Comparison of ENCODE assay signal across 30 mouse cellular contexts in the genomic region with DNA sequence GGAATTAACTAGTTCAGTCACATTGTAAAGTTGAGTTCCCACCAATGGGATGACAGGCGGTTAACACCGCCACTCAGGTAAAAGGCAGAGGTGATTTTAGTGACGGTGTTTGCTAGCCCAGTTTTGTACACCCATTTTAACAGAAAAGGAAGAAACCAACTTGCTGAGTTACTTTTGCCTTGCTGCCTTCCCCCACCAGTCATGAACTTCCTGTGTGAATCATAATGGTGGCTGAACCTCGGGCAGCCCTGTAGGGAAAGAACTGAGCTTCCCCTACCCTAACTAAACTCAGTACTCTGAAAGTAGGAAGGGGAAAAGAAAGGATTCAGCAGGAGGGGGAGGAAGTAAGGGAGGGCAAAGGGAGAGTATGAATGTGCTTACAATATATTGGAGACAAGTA. TPM values are rescaled to one million over a fixed set of nuclear protein-coding genes. Genes with fewer than 3 reads are reported as not detected.
DNase-seq lines count a peak whose midpoint lies in the region; ATAC-seq and TF ChIP-seq lines count a peak whose summit lies in the region.
"Had no signal": no experiment of that assay in that cellular context is flagged by ENCODE, and none has a peak within 500 bp of the region (broad histone marks: within the 10 kb centered on the region; RNA-seq: fewer than 3 reads in every experiment).

No protein-coding gene starts in this region.

- no peak overlapping the region for H3K9ac ChIP-seq in heart, embryonic 14.5 days (ENCODE audit: low read length)
- peak overlapping the region; percentile 35; the same call in 1 of the 2 replicates for H3K9ac ChIP-seq in ES-Bruce4 (ENCODE audit: low read depth, poor library complexity, severe bottlenecking)
- H3K9ac ChIP-seq in liver, embryonic 12.5 days, result no peak overlapping the region
- H3K9ac ChIP-seq: embryonic facial prominence, embryonic 15.5 days; hindbrain, embryonic 14.5 days; limb, embryonic 15.5 days; neural tube, embryonic 15.5 days had no signal

- no peaks in the 10 kb centered on the region for H3K9me3 ChIP-seq in heart, embryonic 14.5 days (ENCODE audit: control insufficient read depth, low read length)
- no peaks in the 10 kb centered on the region for H3K9me3 ChIP-seq in ES-Bruce4 (replicated peaks; ENCODE audit: control insufficient read depth, insufficient read depth, low read length, poor library complexity, severe bottlenecking)
- H3K9me3 ChIP-seq in liver, embryonic 12.5 days (replicated peaks), result no peaks in the 10 kb centered on the region
- H3K9me3 ChIP-seq: embryonic facial prominence, embryonic 15.5 days; forebrain, embryonic 10.5 days; G1E; limb, embryonic 15.5 days; neural tube, embryonic 15.5 days had no signal

- H3K27me3 ChIP-seq in heart, embryonic 14.5 days (ENCODE audit: control insufficient read depth, insufficient read depth, low read length), result no peaks in the 10 kb centered on the region
- no peaks in the 10 kb centered on the region for H3K27me3 ChIP-seq in ES-Bruce4 (ENCODE audit: control insufficient read depth, insufficient read depth, low read length, poor library complexity, severe bottlenecking)
- no peaks in the 10 kb centered on the region for H3K27me3 ChIP-seq in liver, embryonic 12.5 days (replicated peaks)
- H3K27me3 ChIP-seq: embryonic facial prominence, embryonic 15.5 days; limb, embryonic 15.5 days; neural tube, embryonic 15.5 days had no signal

- DNase-seq in heart, postnatal 4 days, result no peak
- peak; percentile 62 for DNase-seq in 416B (ENCODE audit: low read depth)
- DNase-seq in gastrocnemius, postnatal 10 days, result no peak
- DNase-seq: adrenal gland, postnatal 14 days; cerebellum, adult 18-20 months; cerebellum, postnatal 36 days; gastrocnemius, postnatal 14 days; kidney, adult 8-10 months; kidney, postnatal 14 days; lung, postnatal 10 days; midbrain, embryonic 14.5 days; right cerebral cortex, postnatal 14 days; thymus, adult 2 months had no signal

- H3K4me1 ChIP-seq in heart, embryonic 14.5 days (ENCODE audit: control insufficient read depth in 2 of 2, insufficient read depth in 2 of 2, low read length in 2 of 2), result peaks cover 4 to 10% of the 10 kb centered on the region in 2 experiments
- peaks cover 5% of the 10 kb centered on the region for H3K4me1 ChIP-seq in ES-Bruce4 (ENCODE audit: control insufficient read depth, insufficient read depth, low read length)
- H3K4me1 ChIP-seq in liver, embryonic 12.5 days, result peaks cover 47% of the 10 kb centered on the region
- H3K4me1 ChIP-seq: embryonic facial prominence, embryonic 15.5 days; limb, embryonic 15.5 days; neural tube, embryonic 15.5 days had no signal

- no peak overlapping the region for H3K4me3 ChIP-seq in heart, embryonic 14.5 days (ENCODE audit: control insufficient read depth in 1 of 2, insufficient read depth in 1 of 2, low read depth in 1 of 2, low read length in 2 of 2)
- no peak overlapping the region for H3K4me3 ChIP-seq in ES-Bruce4 (ENCODE audit: low read depth, low read length)
- no peak overlapping the region for H3K4me3 ChIP-seq in liver, embryonic 12.5 days
- H3K4me3 ChIP-seq: embryonic facial prominence, embryonic 15.5 days; forebrain, embryonic 10.5 days; layer of hippocampus, adult 2 months; limb, embryonic 15.5 days; myocyte; neural tube, embryonic 15.5 days had no signal

- no peak overlapping the region for H3K4me2 ChIP-seq in heart, embryonic 14.5 days (ENCODE audit: low read length)
- 0 out of 2 replicates have a peak overlapping the region, but pooled peaks have one; percentile 2 for H3K4me2 ChIP-seq in liver, embryonic 12.5 days
- H3K4me2 ChIP-seq: embryonic facial prominence, embryonic 15.5 days; hindbrain, embryonic 14.5 days; limb, embryonic 15.5 days; neural tube, embryonic 15.5 days had no signal

- TF ChIP-seq CTCF in ES-Bruce4 (IDR thresholded peaks at IDR 0.05; ENCODE audit: low read depth, low read length), result no peak

- no peak for TF ChIP-seq EP300 in ES-Bruce4 (IDR thresholded peaks at IDR 0.05; ENCODE audit: insufficient read depth, low read depth, low read length)

- 81% methylated on average over 4 of the region's 4 CpGs for WGBS in heart, embryonic 14.5 days
- 62% methylated on average over 4 of the region's 4 CpGs for WGBS in liver, embryonic 12.5 days (ENCODE audit: insufficient replicate concordance)

- no peak for ATAC-seq in heart, embryonic 14.5 days (ENCODE audit: insufficient number of reproducible peaks, insufficient read depth, low FRiP score, low read depth)
- ATAC-seq in liver, embryonic 12.5 days, result no peak
- no peak for ATAC-seq in CD4-positive, CD25-positive, alpha-beta regulatory T cell, adult 4 months

- peak overlapping the region; percentile 33 to 54; a peak in 3 of 4 replicates for H3K27ac ChIP-seq in heart, embryonic 14.5 days (replicated peaks in 1 of 2; ENCODE audit: control insufficient read depth in 1 of 2, insufficient read depth in 1 of 2, low read depth in 2 of 2, low read length in 2 of 2)
- H3K27ac ChIP-seq in ES-Bruce4 (ENCODE audit: insufficient read depth, low read length), result peak overlapping the region; percentile 44; the same call in 1 of the 2 replicates
- H3K27ac ChIP-seq in liver, embryonic 12.5 days, result peak overlapping the region; percentile 55
- H3K27ac ChIP-seq: embryonic facial prominence, embryonic 15.5 days; forebrain, embryonic 10.5 days; hindbrain, embryonic 14.5 days; layer of hippocampus, adult 2 months; limb, embryonic 15.5 days; neural tube, embryonic 15.5 days had no signal

- peaks cover 6% of the 10 kb centered on the region; the same call in 1 of the 2 replicates for H3K36me3 ChIP-seq in heart, embryonic 14.5 days (ENCODE audit: control insufficient read depth, insufficient read depth, low read length)
- H3K36me3 ChIP-seq in ES-Bruce4 (ENCODE audit: control insufficient read depth, insufficient read depth, low read length, poor library complexity, severe bottlenecking), result no peaks in the 10 kb centered on the region
- H3K36me3 ChIP-seq in liver, embryonic 12.5 days, result peaks cover 59% of the 10 kb centered on the region
- H3K36me3 ChIP-seq: embryonic facial prominence, embryonic 15.5 days; G1E; limb, embryonic 15.5 days; neural tube, embryonic 15.5 days had no signal

- no peak for TF ChIP-seq POLR2A in ES-Bruce4 (IDR thresholded peaks at IDR 0.05; ENCODE audit: insufficient read depth, low read length)

RNA-seq across cellular contexts. Expression of a gene that starts 12.5 kb away (rescaled TPM):
- polyA plus RNA-seq in heart, embryonic 14.5 days (2014; fragmentation: Nextera tagmentation; extraction: Ambion mirVana), result 0.59 TPM in 1 of 2 replicates, not detected in the other
- under 1 TPM; 0.68 to 0.69 TPM for total RNA-seq in heart, postnatal 4 days (2021)
- not detected in 2 replicates for polyA plus RNA-seq in ES-Bruce4 (2011; ENCODE audit: insufficient read depth, insufficient read length, low read depth, missing spikeins)
- polyA plus RNA-seq in liver, embryonic 12.5 days (2016; fragmentation: Nextera tagmentation; extraction: Ambion mirVana), result 0.36 and 0.77 TPM in 2 replicates
- total RNA-seq in gastrocnemius, postnatal 10 days (2021), result 1 to 10 TPM; 2.2 to 2.7 TPM
- polyA plus RNA-seq in CD4-positive, CD25-positive, alpha-beta regulatory T cell, adult 4 months (2017; shearing (Covaris generic)), result not detected
- total RNA-seq: G1E; layer of hippocampus, adult 2 months; left cerebral cortex, postnatal 25 days; megakaryocyte, adult 5-6 weeks had no signal
- polyA plus RNA-seq: embryonic facial prominence, embryonic 15.5 days; forebrain, embryonic 10.5 days; G1E; hindbrain, embryonic 14.5 days; intestine, embryonic 14.5 days; limb, embryonic 15.5 days; midbrain, embryonic 14.5 days; neural tube, embryonic 15.5 days; thymus, adult 2 months had no signal

RNA-seq across cellular contexts. Expression of a gene that starts 14.4 kb away (rescaled TPM):
- 69.0 and 69.7 TPM in 2 replicates for polyA plus RNA-seq in heart, embryonic 14.5 days (2014; fragmentation: Nextera tagmentation; extraction: Ambion mirVana)
- 10 to 100 TPM; 28.1 to 31.9 TPM for total RNA-seq in heart, postnatal 4 days (2021)
- 8.9 and 10.5 TPM in 2 replicates for polyA plus RNA-seq in ES-Bruce4 (2011; ENCODE audit: insufficient read depth, insufficient read length, low read depth, missing spikeins)
- 71.2 and 76.7 TPM in 2 replicates for polyA plus RNA-seq in liver, embryonic 12.5 days (2016; fragmentation: Nextera tagmentation; extraction: Ambion mirVana)
- 10 to 100 TPM; 20.7 to 24.7 TPM for total RNA-seq in gastrocnemius, postnatal 10 days (2021)
- under 1 TPM in 1 of 2 experiments, not detected in 1; 0.52 TPM for polyA plus RNA-seq in CD4-positive, CD25-positive, alpha-beta regulatory T cell, adult 4 months (2017; shearing (Covaris generic))

RNA-seq across cellular contexts. Expression of a gene that starts 40.4 kb away (rescaled TPM):
- 3.0 and 6.4 TPM in 2 replicates for polyA plus RNA-seq in heart, embryonic 14.5 days (2014; fragmentation: Nextera tagmentation; extraction: Ambion mirVana)
- total RNA-seq in heart, postnatal 4 days (2021), result 1 to 10 TPM; 1.2 to 1.8 TPM
- 11.7 and 12.2 TPM in 2 replicates for polyA plus RNA-seq in ES-Bruce4 (2011; ENCODE audit: insufficient read depth, insufficient read length, low read depth, missing spikeins)
- 10.4 and 13.2 TPM in 2 replicates for polyA plus RNA-seq in liver, embryonic 12.5 days (2016; fragmentation: Nextera tagmentation; extraction: Ambion mirVana)
- 1 to 10 TPM; 2.1 to 2.2 TPM for total RNA-seq in gastrocnemius, postnatal 10 days (2021)
- 1 to 10 TPM in 1 of 2 experiments, not detected in 1; 1.4 TPM for polyA plus RNA-seq in CD4-positive, CD25-positive, alpha-beta regulatory T cell, adult 4 months (2017; shearing (Covaris generic))
- total RNA-seq: layer of hippocampus, adult 2 months; megakaryocyte, adult 5-6 weeks had no signal
- polyA plus RNA-seq: G1E, myocyte had no signal

RNA-seq across cellular contexts. Expression of a gene that starts 41.7 kb away (rescaled TPM):
- not detected in 2 replicates for polyA plus RNA-seq in heart, embryonic 14.5 days (2014; fragmentation: Nextera tagmentation; extraction: Ambion mirVana)
- total RNA-seq in heart, postnatal 4 days (2021), result not detected
- not detected in 2 replicates for polyA plus RNA-seq in ES-Bruce4 (2011; ENCODE audit: insufficient read depth, insufficient read length, low read depth, missing spikeins)
- not detected in 2 replicates for polyA plus RNA-seq in liver, embryonic 12.5 days (2016; fragmentation: Nextera tagmentation; extraction: Ambion mirVana)
- total RNA-seq in gastrocnemius, postnatal 10 days (2021), result not detected
- polyA plus RNA-seq in CD4-positive, CD25-positive, alpha-beta regulatory T cell, adult 4 months (2017; shearing (Covaris generic)), result not detected
- total RNA-seq: adrenal gland, postnatal 14 days; G1E; gastrocnemius, postnatal 14 days; heart, postnatal 25 days; layer of hippocampus, adult 2 months; left cerebral cortex, postnatal 25 days; megakaryocyte, adult 5-6 weeks had no signal
- polyA plus RNA-seq: embryonic facial prominence, embryonic 15.5 days; forebrain, embryonic 10.5 days; G1E; hindbrain, embryonic 14.5 days; intestine, embryonic 14.5 days; limb, embryonic 15.5 days; midbrain, embryonic 14.5 days; myocyte; neural tube, embryonic 15.5 days; stomach, embryonic 16.5 days; thymus, adult 2 months had no signal

RNA-seq across cellular contexts. Expression of a gene that starts 44.4 kb away (rescaled TPM):
- 0.12 TPM in 1 of 2 replicates, not detected in the other for polyA plus RNA-seq in heart, embryonic 14.5 days (2014; fragmentation: Nextera tagmentation; extraction: Ambion mirVana)
- under 1 TPM; 0.17 to 0.29 TPM for total RNA-seq in heart, postnatal 4 days (2021)
- polyA plus RNA-seq in ES-Bruce4 (2011; ENCODE audit: insufficient read depth, insufficient read length, low read depth, missing spikeins), result not detected in 2 replicates
- not detected in 2 replicates for polyA plus RNA-seq in liver, embryonic 12.5 days (2016; fragmentation: Nextera tagmentation; extraction: Ambion mirVana)
- total RNA-seq in gastrocnemius, postnatal 10 days (2021), result under 1 TPM in 1 of 2 experiments, not detected in 1; 0.41 TPM
- under 1 TPM in 1 of 2 experiments, not detected in 1; 0.19 TPM for polyA plus RNA-seq in CD4-positive, CD25-positive, alpha-beta regulatory T cell, adult 4 months (2017; shearing (Covaris generic))
- total RNA-seq: megakaryocyte, adult 5-6 weeks had no signal
- polyA plus RNA-seq: forebrain, embryonic 10.5 days; G1E; hindbrain, embryonic 14.5 days; intestine, embryonic 14.5 days; midbrain, embryonic 14.5 days; myocyte; neural tube, embryonic 15.5 days; stomach, embryonic 16.5 days had no signal
